Mouse (Mus musculus): ENCODE results near the gene Hcfc2. TPM values are rescaled to one million over a fixed set of nuclear protein-coding genes. Genes with fewer than 3 reads are reported as not detected.

Gene Hcfc2
- total RNA-seq, 2 experiments from 2014 or later = 28.3 to 30.8 TPM

DNA sequence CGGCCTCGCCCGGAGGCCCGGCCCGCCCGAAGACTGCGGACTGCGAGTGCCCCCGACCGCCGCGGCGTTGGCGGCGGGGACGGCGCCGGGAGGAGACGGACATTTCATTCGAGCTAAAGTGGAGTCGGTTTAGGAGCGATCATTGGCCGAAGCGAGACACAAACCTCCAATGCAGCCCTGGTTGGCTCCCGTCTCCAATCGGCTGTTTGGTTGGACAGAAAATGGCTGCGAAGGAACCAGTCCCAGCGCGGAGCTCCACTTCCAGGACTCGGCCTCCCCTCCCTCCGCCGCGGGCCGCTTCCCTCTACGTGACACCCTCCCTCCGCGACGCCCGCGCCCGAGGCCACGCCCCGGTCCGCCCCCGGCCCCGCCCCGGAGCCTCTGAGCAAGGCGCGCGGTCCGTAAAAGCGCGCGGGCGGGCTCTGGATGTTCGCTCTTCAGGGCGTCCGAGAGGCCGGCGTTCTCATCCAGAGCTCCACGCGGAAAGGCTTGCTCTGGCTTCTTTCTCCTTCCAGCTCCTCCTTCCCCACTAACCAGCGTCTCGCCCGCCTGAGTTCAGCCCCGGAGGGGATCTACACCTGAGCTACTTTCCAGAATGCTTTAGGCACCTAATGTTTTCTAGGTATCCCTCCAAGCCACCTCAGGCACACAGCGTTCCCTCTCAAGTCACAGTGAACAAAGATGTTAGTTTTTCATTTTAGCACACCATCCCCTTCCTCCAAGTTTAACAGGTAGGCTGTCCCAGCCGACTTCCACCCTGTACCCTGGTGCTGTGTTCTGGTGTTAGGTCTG is 68.1 kb downstream of the Hcfc2 start, which contains the start of gene Nfyb:
Gene Nfyb (minus strand): TSS at position 305 of the 792 bp plus-strand sequence.
- intact Hi-C loops (cut with DNase I) = loop anchor here (2.0 kb wide), 2 partner anchors 95 to 97 kb away; no protein-coding TSS in a partner anchor

DNA sequence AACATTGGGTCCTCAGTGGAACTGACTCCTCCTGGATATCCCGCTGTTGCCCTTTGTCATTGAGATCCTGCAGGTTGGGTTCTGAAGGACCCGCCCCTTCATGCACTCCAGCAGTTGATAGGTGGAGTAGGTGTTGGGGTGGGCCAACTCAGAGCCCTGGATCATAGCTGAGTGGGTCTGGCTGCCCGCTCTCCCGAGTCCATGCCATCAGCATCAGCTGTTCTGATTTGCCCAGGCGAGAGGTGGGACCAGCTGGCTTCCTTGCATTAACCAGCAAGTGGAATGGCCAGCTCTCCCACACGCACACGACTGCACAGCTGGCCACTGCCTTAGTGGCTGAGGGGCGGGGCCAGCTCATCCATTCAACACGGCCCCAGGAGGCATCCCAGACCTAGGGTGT is 72.9 kb downstream of the Hcfc2 start:
- intact Hi-C loops (cut with DNase I) = no loop called here
- DNase-seq = no peak

More for the DNA sequence above, 68.1 kb downstream of the Hcfc2 start, which contains the start of gene Nfyb:
- DNase-seq = peak; percentile 97 to 98

- intact Hi-C loops (cut with DNase I) = no loop called here
- no peak for DNase-seq
These were observed 74.8 kb downstream of the Hcfc2 start for GRCm38 (mm10) chr10:82770713-82771112.

GRCm38 (mm10) chr10:82771595-82772170 is 75.7 kb downstream of the Hcfc2 start:
- DNase-seq = no peak
- intact Hi-C loops (cut with DNase I) = no loop called here

GRCm38 (mm10) chr10:82774841-82775240 is 78.9 kb downstream of the Hcfc2 start:
- intact Hi-C loops (cut with DNase I) = no loop called here
- no peak for DNase-seq

DNA sequence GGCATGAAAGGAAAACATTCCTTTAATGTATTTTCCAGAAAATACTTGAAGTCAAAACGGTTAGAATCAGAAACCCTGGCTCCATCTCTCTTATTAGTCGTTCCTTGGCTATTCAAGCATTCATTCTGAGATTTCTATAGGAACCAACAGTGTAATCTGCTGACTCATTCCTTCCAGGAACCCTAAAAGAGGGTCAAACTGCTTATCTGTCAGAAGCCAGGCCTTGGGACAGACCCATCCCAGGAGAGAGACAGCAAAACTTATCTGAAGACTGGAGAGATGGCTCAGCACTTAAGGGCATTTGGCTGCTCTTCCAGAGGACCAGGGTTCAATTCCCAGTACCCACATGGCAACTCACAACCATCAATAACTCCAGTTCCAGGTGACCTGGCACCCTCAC is 81.1 kb downstream of the Hcfc2 start:
- no peak for DNase-seq
- intact Hi-C loops (cut with DNase I) = no loop called here

DNA sequence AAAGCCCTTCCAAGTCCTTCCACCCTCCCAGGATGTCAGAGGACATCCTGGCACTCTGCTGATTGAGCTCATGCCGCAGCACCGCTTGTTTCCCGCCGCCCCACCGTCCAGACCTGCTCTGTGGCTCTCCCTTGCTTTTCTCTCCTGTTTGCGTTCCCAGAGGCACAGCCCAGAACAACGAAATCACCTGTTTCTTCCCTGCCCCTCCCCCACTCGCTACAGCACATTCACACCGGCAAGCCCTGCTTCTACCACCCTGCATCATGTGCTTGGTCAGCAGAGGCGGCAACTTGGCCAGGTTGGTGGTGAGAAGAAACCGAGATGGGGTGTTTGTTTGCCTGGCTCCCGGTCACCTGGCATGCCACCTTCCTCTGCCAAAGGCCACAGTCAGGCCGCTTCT is 81.9 kb downstream of the Hcfc2 start:
- DNase-seq = no peak
- intact Hi-C loops (cut with DNase I) = no loop called here

DNA sequence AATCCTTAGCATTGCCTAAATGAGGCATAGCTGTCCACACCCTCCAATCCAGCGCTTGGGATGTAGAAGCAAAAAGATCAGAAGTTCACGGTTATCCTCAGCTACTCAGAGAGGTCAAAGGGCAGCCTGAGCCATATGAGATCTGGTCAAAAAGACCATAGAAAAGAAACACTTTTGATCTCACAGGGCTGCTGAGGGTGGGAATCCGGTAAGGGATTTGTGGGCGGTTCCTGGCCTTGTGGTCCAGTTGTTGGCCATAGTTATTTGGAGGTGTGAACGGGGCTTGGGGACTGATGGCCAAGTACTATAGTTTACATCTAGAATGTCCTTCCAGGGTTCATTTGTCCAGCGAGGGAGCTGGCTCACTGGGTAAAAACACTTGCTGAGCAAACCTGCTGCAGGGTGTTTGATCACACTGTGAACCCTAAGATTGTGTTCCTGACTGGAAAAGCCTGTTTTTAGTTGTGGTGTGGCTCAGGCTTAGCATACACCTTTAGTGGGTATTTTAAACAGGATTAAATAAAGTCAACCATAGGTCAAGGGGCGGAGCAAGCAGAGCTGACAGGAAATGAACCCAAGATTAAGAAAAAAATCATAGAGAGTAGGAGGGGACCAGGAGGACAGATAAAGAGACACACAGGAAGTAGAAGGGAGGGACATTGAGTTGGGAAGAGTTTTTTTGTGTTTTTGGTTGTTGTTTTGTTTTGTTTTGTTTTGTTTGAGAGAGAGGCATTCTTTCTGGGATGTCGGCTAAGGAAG is 83.0 kb downstream of the Hcfc2 start:
- intact Hi-C loops (cut with DNase I) = no loop called here
- no peak for DNase-seq

GRCm38 (mm10) chr10:82779831-82780230 is 83.9 kb downstream of the Hcfc2 start:
- DNase-seq = no peak
- intact Hi-C loops (cut with DNase I) = no loop called here

- intact Hi-C loops (cut with DNase I) = no loop called here
- DNase-seq = no peak
These were observed 84.4 kb downstream of the Hcfc2 start for GRCm38 (mm10) chr10:82780322-82780721.

- intact Hi-C loops (cut with DNase I) = no loop called here
- DNase-seq = no peak
These were observed 84.9 kb downstream of the Hcfc2 start for GRCm38 (mm10) chr10:82780816-82781215.

DNA sequence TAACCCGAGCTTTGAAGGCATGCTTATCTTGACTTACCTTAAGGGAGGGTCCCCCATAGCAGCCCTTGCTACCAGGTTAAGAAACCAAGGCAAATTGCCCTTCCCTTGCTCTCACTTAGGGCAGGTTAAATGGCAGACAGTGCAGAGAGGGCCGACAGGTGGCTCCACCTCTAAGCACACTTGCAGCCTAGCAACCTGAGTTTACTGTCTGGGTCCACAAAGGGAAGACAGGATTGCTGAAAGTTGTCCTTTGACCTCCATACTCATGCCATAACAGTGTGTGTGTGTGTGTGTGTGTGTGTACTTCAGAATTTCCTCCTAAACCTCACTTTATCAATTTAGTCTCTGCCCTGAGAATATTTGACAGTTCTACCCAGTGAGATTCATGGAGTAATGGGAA is 86.5 kb downstream of the Hcfc2 start:
- intact Hi-C loops (cut with DNase I) = no loop called here
- no peak for DNase-seq

DNA sequence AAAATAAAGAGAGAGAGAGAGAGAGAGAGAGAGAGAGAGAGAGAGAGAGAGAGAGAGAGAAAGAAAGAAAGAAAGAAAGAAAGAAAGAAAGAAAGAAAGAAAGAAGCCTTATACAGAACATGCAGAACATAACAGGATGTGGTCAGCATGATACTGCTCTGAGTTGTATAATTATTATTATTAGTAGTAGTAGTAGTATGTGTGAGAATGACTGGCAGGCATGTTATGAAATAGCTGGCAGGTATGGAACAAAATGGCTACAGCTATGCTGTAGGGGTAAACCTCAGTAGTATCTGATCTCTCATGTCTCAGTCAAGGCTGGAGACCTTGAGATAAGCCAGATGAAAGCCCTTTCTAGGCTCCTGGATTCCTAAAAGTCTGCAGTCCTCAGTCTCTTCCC is 93.2 kb downstream of the Hcfc2 start:
- DNase-seq = no peak
- intact Hi-C loops (cut with DNase I) = no loop called here

- intact Hi-C loops (cut with DNase I) = no loop called here
- DNase-seq = no peak
These were observed 94.5 kb downstream of the Hcfc2 start for GRCm38 (mm10) chr10:82790504-82790903.

DNA sequence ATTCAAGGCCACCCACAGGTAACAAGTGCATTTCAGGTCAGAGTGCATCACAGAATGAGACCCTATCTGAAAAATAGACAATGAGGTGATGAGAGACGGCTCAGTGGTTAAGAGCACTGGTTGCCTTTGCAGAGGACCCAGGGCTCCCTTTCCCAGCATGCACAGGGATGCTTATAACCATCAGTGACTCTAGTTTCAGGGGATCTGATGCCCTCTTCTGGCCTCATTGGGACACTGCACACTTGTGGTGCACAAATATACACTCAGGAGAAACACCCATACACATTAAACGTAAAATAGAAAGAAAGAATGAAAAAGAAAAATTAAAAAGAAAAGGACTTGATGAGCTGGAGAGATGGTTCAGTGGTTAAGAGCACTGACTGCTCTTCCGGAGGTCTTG is 95.8 kb downstream of the Hcfc2 start:
- DNase-seq = no peak
- intact Hi-C loops (cut with DNase I) = no loop called here

Other genes with a start within 250 kb of the Hcfc2 start
- gene Gm1553, start 203.5 kb upstream of the Hcfc2 start, total RNA-seq (2021) = not detected
- 10 to 100 TPM; 25.3 to 28.8 TPM for gene 1190007I07Rik, start 72.9 kb upstream of the Hcfc2 start, total RNA-seq (2021)
- 10 to 100 TPM; 13.0 to 14.7 TPM for gene Tdg, start 66.3 kb upstream of the Hcfc2 start, total RNA-seq (2021)
- 1 to 10 TPM; 3.7 to 6.2 TPM for gene Glt8d2, start 5.5 kb upstream of the Hcfc2 start, total RNA-seq (2021)
- 10 to 100 TPM; 13.3 to 15.5 TPM for gene Nfyb, start 68.0 kb downstream of the Hcfc2 start, total RNA-seq (2021)
- gene Txnrd1, start 137.8 kb downstream of the Hcfc2 start, total RNA-seq (2021) = 10 to 100 TPM; 49.3 to 63.5 TPM
- 1 to 10 TPM in 1 of 2 experiments, under 1 TPM in 1; 0.69 to 1.5 TPM for gene Eid3, start 170.5 kb downstream of the Hcfc2 start, total RNA-seq (2021)